Mouse (Mus musculus): ENCODE data around the gene Gm20604.

GRCm38 (mm10) chr12:102705906-102706640, 52.4 kb downstream of the Gm20604 start:
- TF ChIP-seq CTCF (IDR thresholded peaks at IDR 0.05; ENCODE audit: extremely low read depth, insufficient read depth, low read length) (no peak), POLR2A (IDR thresholded peaks at IDR 0.05; ENCODE audit: extremely low read depth, insufficient read depth, low read length) (no peak)

Measured in cortical plate, adult 2 months (tissue).